Mouse (Mus musculus): Measurements from ENCODE around the gene Leng1. TPM values are rescaled to one million over a fixed set of nuclear protein-coding genes. Genes with fewer than 3 reads are reported as not detected.

Leng1 gene
- total RNA-seq, 2 experiments from 2014 or later = 7.8 to 9.4 TPM

DNA sequence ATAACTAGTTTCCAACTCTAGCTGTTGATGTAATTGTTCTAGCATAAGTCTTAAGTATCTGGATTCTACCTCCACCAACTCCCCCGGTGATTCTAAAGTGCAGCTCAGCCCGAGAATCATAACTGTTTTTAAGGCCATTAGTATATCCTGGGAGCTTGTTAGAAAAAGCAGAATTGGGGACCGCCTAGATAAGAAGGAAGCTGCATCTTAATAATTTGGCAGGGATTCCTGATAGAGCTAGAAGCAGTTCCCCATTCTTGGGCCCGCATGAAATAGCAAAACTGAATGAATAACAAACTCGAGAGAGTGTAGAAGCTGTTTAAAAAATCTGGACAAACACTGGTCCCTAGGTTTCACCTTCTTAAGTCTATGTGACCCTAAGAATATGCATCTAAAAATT, 22.2 kb downstream of the Leng1 start:
- no peak for ATAC-seq (ENCODE audit: poor library complexity, severe bottlenecking)

DNA sequence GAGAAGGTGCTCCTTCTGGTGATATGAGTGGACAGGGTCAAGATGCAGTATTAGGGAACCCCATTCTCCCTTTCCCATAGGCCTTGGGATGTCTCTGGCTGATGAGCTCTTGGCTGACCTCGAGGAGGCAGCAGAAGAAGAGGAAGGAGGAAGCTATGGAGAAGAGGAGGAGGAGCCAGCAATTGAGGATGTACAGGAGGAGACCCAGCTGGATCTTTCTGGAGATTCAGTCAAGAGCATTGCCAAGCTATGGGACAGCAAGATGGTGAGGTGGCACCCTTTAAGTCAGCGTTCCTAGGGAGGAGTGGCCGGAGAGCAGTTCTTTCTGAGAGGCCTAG, 35.2 kb downstream of the Leng1 start:
- 0 out of 2 replicates have a peak, but pooled peaks have one; percentile 4 for ATAC-seq (ENCODE audit: poor library complexity, severe bottlenecking)

DNA sequence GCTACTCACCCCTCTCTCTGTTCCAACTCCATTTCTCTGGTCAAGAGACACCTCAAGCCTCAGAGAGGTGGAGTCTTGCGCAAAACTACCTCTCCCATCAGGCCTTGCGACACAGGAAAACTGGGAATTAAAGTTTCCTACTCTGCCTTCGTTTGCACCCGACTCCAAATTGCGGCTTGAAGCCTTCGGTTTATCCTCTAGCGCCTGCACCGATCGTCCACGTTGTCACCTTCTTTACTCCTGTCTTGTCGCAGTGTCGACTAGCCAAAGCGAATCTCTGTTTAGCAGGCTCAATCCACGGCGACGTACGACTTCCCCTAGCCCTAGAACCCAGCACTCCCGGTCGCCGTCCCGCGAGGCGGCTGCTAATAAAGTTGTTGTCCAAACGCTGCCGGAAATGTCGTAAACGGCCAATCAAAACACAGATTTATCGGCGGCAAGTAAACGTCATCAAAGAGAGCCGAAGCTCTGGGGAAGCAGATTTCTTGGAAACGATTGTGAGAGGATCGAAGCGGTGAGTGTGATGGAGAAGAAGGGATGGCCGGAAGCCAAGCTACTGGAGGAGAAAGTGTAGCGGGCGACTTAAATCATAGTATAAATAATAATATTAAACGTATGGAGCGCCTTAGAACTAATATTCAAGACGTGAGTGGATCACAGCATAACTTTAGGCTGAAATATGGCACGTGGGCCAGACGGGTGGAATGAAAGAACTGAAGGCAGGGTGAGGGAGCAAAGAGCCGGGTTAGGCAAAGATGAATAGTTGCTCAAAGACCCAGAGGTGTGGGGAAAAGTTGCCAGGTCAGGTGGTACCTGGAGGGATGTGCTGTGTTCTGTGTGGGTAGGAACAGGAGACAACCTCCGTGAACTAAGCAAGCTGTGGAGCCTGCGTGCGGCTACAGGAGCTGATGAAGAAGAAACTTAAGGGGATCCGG, 35.8 kb downstream of the Leng1 start, which contains the start of the genes Tfpt and Prpf31:
Gene Tfpt (minus strand): TSS at position 387 of the 935 bp plus-strand sequence.
Gene Prpf31 (plus strand): TSS at position 443 of the 935 bp plus-strand sequence.
- ATAC-seq (ENCODE audit: poor library complexity, severe bottlenecking) = peak; percentile 95

DNA sequence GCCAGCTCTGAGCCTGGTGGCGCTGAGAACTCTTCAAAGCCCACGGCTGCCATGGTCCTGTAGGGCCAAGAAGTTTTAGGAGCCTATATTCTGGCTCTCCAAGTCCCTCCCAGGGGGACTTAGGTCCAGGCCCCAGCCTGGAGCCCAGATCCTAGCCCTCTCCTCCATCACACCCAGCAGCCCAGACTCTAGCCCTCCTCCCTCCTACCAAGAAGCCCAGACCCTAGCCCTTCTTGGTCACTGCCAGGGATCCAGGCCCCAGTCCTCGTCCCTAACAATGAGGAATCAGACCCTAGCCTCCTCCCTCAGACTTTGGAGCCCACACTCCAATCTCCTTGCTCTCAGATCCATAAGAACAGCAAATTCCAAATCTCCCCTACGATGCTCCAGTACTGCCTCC, 36.6 kb downstream of the Leng1 start:
- ATAC-seq (ENCODE audit: poor library complexity, severe bottlenecking) = no peak

DNA sequence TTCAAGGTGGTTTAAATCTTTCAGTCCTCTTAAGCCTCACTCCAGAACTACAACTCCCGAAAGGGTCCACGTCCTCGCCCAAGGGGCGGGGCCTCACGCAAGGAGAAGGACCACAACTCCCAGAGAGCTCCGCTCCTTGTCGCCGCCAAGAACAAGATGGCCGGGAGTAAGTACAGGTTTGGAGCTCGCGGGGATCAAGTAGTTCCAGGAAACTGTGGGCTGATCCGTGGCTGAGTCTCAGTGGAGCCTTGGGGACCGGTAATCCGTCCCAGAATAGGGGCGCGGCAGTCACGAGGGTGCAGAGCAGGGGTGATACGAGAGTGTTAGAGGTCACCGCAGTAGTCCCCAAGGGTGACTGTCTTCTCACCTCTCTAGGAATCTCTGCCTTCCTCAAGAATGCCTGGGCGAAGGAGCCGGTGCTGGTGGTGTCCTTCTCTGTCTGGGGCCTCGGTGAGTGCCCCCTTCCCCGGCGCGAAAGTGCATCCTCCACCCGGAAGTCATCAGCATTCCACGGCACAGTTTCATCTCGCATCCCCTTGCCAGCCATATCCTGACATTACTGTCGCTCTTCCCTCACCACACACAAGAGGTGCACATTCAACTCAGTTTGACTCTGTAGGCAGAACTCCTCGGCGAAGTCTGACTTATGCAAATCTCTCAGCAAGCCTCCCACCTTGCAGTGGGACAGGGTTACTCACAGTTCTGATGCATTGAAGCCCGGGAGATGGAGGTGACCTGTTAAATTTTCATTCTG, 48.2 kb downstream of the Leng1 start, which contains the start of gene Ndufa3:
Gene Ndufa3 (plus strand): TSS at position 132 of the 754 bp plus-strand sequence.
- ATAC-seq (ENCODE audit: poor library complexity, severe bottlenecking) = peak; percentile 100

DNA sequence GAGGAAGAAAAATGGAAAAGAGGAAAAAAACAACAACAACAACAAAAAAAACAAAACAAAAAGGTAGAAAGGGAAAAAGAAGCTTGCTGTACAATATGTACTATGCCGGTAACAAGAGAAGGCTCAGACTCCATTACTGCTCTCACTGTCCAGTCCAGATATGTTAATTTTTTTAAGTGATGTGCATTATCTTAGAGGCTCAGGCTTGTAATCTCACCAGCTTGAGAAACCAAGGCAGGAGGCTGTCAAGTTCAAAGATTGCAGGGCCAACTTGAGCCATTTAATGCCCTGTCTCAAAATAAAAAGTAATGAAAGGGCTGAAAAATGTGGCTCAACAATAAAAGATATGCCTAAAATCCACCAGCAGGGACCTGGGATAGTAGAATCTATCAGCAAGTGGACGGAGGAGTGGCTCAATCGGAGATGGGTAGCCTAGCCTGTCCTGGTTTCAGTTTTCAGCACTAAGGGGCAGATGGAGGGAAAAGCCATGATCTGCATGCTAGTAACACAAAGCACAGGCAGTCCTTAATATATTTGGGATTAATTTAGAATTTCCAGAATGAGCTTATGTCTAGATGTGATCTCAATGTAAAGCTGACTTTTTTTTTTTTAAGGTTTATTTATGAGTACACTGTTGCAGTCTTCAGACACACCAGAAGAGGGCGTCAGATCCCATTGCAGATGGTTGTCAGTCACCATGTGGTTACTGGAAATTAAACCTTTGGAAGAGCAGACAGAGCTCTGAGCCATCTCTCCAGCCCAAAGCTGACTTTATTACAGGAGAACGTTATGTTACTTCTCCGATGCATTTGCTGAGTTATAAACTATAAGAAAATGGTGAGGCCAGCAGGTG, 49.0 kb downstream of the Leng1 start:
- ATAC-seq (ENCODE audit: poor library complexity, severe bottlenecking) = no peak

DNA sequence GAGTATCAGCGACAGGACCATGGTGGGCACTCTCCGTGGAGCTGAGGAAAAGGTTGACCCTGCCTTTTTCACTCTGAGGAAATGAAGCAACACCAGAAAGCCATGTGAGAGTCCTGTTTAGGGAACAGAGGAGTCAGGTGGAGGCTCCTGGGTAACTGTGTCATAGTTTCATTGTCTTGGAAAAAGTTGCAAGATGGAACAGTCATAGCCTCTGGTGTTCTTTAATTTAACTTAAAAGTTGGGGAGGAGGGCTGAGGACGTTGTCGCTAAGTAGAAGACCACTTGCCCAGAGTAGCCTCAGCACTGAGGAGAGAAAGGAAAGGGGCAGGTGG, 49.6 kb downstream of the Leng1 start, which contains the start of gene Oscar:
Gene Oscar (minus strand): TSS at position 101 of the 332 bp plus-strand sequence.
- ATAC-seq (ENCODE audit: poor library complexity, severe bottlenecking) = no peak

DNA sequence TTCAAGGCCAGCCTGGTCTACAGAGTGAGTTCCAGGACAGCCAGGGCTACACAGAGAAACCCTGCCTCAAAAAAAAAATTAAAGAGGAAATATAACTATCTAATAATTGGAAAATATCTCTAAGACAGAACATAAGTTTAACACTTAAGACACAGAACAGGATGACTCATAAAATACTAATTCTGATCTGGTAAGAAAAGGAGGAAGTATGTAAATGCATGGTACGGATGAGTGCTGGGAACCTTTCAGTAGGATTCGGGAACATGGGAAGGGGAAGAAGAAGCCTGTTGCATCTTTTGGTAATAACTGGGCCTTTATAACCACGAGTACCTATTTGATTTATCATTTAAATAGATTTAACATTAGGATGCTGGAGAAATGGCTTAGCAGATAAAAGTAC, 51.6 kb downstream of the Leng1 start:
- no peak for ATAC-seq (ENCODE audit: poor library complexity, severe bottlenecking)

DNA sequence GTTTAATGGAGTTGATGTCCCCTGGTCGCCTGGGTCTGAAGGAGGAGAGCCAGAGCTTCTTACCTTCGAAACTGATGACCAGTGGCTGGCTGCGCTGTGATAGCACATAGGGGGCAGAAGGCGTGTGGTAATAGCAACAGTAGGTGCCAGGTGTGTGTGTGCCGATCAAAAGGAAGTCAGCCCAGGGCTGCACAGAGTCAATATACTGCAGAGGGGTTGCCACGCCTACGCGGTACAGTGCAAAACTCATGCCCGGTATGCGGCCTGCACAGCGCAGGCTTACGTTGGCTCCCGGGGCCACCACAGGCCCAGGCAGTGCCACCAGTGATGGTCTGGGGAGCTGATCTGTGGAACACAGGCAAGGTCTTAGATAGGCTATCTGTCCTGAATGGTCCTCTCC, 54.6 kb downstream of the Leng1 start:
- ATAC-seq (ENCODE audit: poor library complexity, severe bottlenecking) = no peak

DNA sequence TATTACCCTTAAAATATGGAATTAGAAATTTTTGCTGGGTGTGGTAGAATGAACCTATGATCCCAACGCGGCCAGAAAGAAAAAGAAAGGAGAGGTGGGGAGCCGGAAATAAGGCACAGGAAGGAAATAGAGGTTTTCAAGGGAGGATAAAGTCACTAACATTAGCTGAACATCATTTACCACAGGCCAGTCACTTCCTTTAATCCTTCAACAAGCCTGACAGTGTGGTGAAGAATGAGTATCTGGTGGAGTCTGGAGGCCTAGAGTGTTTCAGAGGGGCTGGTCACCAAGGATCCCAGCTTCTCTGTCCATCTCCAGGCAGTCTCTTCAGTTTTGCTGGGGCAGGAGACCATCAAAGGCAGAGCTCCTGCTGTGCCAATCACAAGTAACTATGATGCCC, 55.2 kb downstream of the Leng1 start:
- no peak for ATAC-seq (ENCODE audit: poor library complexity, severe bottlenecking)

Other genes starting within 250 kb of the Leng1 start
- not detected in 2 replicates for gene Cacng6, start 241.6 kb downstream of the Leng1 start, total RNA-seq (2015)
- not detected in 2 replicates for gene Cacng6, start 241.6 kb downstream of the Leng1 start, total RNA-seq (2017)
- gene Tarm1, start 163.2 kb downstream of the Leng1 start, total RNA-seq (2015) = 28.4 and 35.7 TPM in 2 replicates
- gene Tarm1, start 163.2 kb downstream of the Leng1 start, total RNA-seq (2017) = 18.3 and 19.1 TPM in 2 replicates
- not detected in 2 replicates for gene Oscar, start 49.7 kb downstream of the Leng1 start, total RNA-seq (2015)
- not detected in 2 replicates for gene Oscar, start 49.7 kb downstream of the Leng1 start, total RNA-seq (2017)
- gene Ndufa3, start 48.5 kb downstream of the Leng1 start, total RNA-seq (2015) = 263 and 351 TPM in 2 replicates
- gene Ndufa3, start 48.5 kb downstream of the Leng1 start, total RNA-seq (2017) = 273 and 274 TPM in 2 replicates
- 20.8 and 30.4 TPM in 2 replicates for gene Tfpt, start 35.9 kb downstream of the Leng1 start, total RNA-seq (2015)
- 23.8 and 28.4 TPM in 2 replicates for gene Tfpt, start 35.9 kb downstream of the Leng1 start, total RNA-seq (2017)
- 15.1 and 21.1 TPM in 2 replicates for gene Prpf31, start 35.9 kb downstream of the Leng1 start, total RNA-seq (2015)
- gene Prpf31, start 35.9 kb downstream of the Leng1 start, total RNA-seq (2017) = 51.0 and 66.7 TPM in 2 replicates
- gene Cnot3, start 20.6 kb downstream of the Leng1 start, total RNA-seq (2015) = 119 and 123 TPM in 2 replicates
- gene Cnot3, start 20.6 kb downstream of the Leng1 start, total RNA-seq (2017) = 23.5 and 36.8 TPM in 2 replicates
- 9.0 and 9.9 TPM in 2 replicates for gene Tmc4, start 11.7 kb upstream of the Leng1 start, total RNA-seq (2015)
- 9.8 and 11.8 TPM in 2 replicates for gene Tmc4, start 11.7 kb upstream of the Leng1 start, total RNA-seq (2017)
- 30.0 and 34.0 TPM in 2 replicates for gene Tsen34, start 27.0 kb upstream of the Leng1 start, total RNA-seq (2015)
- gene Tsen34, start 27.0 kb upstream of the Leng1 start, total RNA-seq (2017) = 25.3 and 28.3 TPM in 2 replicates
- gene Mboat7, start 27.7 kb upstream of the Leng1 start, total RNA-seq (2015) = 96.2 and 102 TPM in 2 replicates
- gene Mboat7, start 27.7 kb upstream of the Leng1 start, total RNA-seq (2017) = 47.2 and 55.7 TPM in 2 replicates
- gene Rps9, start 38.2 kb upstream of the Leng1 start, total RNA-seq (2015) = 1,476 and 1,615 TPM in 2 replicates
- gene Rps9, start 38.2 kb upstream of the Leng1 start, total RNA-seq (2017) = 1,141 and 1,307 TPM in 2 replicates
- gene Pirb, start 54.6 kb upstream of the Leng1 start, total RNA-seq (2015) = 366 and 379 TPM in 2 replicates
- 233 and 235 TPM in 2 replicates for gene Pirb, start 54.6 kb upstream of the Leng1 start, total RNA-seq (2017)
- 18.7 and 22.7 TPM in 2 replicates for gene Gm15448, start 159.8 kb upstream of the Leng1 start, total RNA-seq (2015)
- gene Gm15448, start 159.8 kb upstream of the Leng1 start, total RNA-seq (2017) = 22.1 and 25.4 TPM in 2 replicates
- 119 and 123 TPM in 2 replicates for gene Pira2, start 179.2 kb upstream of the Leng1 start, total RNA-seq (2015)
- gene Pira2, start 179.2 kb upstream of the Leng1 start, total RNA-seq (2017) = 111 and 114 TPM in 2 replicates
- gene Gm14548, start 232.3 kb upstream of the Leng1 start, total RNA-seq (2015) = 112 and 120 TPM in 2 replicates
- 89.0 and 89.6 TPM in 2 replicates for gene Gm14548, start 232.3 kb upstream of the Leng1 start, total RNA-seq (2017)
- 132 and 138 TPM in 2 replicates for gene Lilra6, start 249.7 kb upstream of the Leng1 start, total RNA-seq (2015)
- 123 and 141 TPM in 2 replicates for gene Lilra6, start 249.7 kb upstream of the Leng1 start, total RNA-seq (2017)

Data from megakaryocyte, adult 5-6 weeks (primary cell).